ENCODE assay signal across 8 mouse cellular contexts in genomic region chr14:21993251-21994060, GRCm38 (mm10). TPM values are rescaled to one million over a fixed set of nuclear protein-coding genes. Genes with fewer than 3 reads are reported as not detected.
A peak's percentile ranks its signal among the peaks of the same experiment; 100 is the strongest.
DNase-seq lines count a peak whose midpoint lies in the region; ATAC-seq and TF ChIP-seq lines count a peak whose summit lies in the region.

No protein-coding gene starts in this region.

- WGBS in midbrain, embryonic 10.5 days: 7% methylated on average over 14 of the region's 14 CpGs
- 25% methylated on average over 14 of the region's 14 CpGs for WGBS in midbrain, embryonic 16.5 days
- 4% methylated on average over 14 of the region's 14 CpGs for WGBS in embryonic facial prominence, embryonic 10.5 days
- WGBS in intestine, embryonic 15.5 days: 39% methylated on average over 14 of the region's 14 CpGs
- 22% methylated on average over 14 of the region's 14 CpGs for WGBS in liver, postnatal 0 days (ENCODE audit: insufficient replicate concordance)
- WGBS in stomach, embryonic 14.5 days: 42% methylated on average over 14 of the region's 14 CpGs

- TF ChIP-seq CTCF in liver, postnatal 0 days (IDR thresholded peaks at IDR 0.05; ENCODE audit: low read depth): no peak

- TF ChIP-seq EP300 in liver, postnatal 0 days (IDR thresholded peaks at IDR 0.05; ENCODE audit: low read depth): no peak

- H3K4me2 ChIP-seq in midbrain, embryonic 16.5 days (ENCODE audit: low read length): no peak overlapping the region; the same call in 1 of the 2 replicates
- peak overlapping the region; percentile 85 for H3K4me2 ChIP-seq in intestine, embryonic 15.5 days (replicated peaks)
- peak overlapping the region; percentile 76 for H3K4me2 ChIP-seq in liver, postnatal 0 days (ENCODE audit: low read depth, low read length)
- peak overlapping the region; percentile 88 for H3K4me2 ChIP-seq in stomach, embryonic 14.5 days (replicated peaks; ENCODE audit: low read depth, low read length)

- no peak for ATAC-seq in midbrain, embryonic 16.5 days
- ATAC-seq in intestine, embryonic 15.5 days: no peak
- no peak for ATAC-seq in liver, postnatal 0 days
- ATAC-seq in stomach, embryonic 14.5 days (ENCODE audit: insufficient number of reproducible peaks, insufficient read depth, low FRiP score, low read depth): no peak

- H3K36me3 ChIP-seq in midbrain, embryonic 10.5 days: no peaks in the 10 kb centered on the region
- no peaks in the 10 kb centered on the region for H3K36me3 ChIP-seq in midbrain, embryonic 16.5 days (ENCODE audit: control insufficient read depth, insufficient read depth, low read length)
- no peaks in the 10 kb centered on the region for H3K36me3 ChIP-seq in embryonic facial prominence, embryonic 10.5 days (replicated peaks)
- H3K36me3 ChIP-seq in intestine, embryonic 15.5 days: no peaks in the 10 kb centered on the region
- no peaks in the 10 kb centered on the region for H3K36me3 ChIP-seq in liver, postnatal 0 days (replicated peaks; ENCODE audit: insufficient read depth, low read length)
- no peaks in the 10 kb centered on the region for H3K36me3 ChIP-seq in stomach, embryonic 14.5 days (ENCODE audit: control insufficient read depth, insufficient read depth, low read length)

- peak overlapping the region; percentile 85 for H3K4me3 ChIP-seq in midbrain, embryonic 10.5 days
- H3K4me3 ChIP-seq in midbrain, embryonic 16.5 days (ENCODE audit: low read depth, low read length): no peak overlapping the region
- H3K4me3 ChIP-seq in embryonic facial prominence, embryonic 10.5 days: peak overlapping the region; percentile 73
- peak overlapping the region; percentile 65 for H3K4me3 ChIP-seq in intestine, embryonic 15.5 days (replicated peaks)
- peak overlapping the region; percentile 51 for H3K4me3 ChIP-seq in liver, postnatal 0 days (ENCODE audit: low read depth, low read length)
- peak overlapping the region; percentile 59 for H3K4me3 ChIP-seq in stomach, embryonic 14.5 days (ENCODE audit: low read depth, low read length)

- DNase-seq in midbrain, embryonic 10.5 days (ENCODE audit: low spot score): peak; percentile 30
- DNase-seq in embryonic facial prominence, embryonic 10.5 days (ENCODE audit: low spot score): peak; percentile 35
- DNase-seq in liver, postnatal 0 days: peak; percentile 20
- no peak for DNase-seq in frontal cortex, postnatal 10 days (ENCODE audit: low spot score in 2 of 2)
- no peak for DNase-seq in gastrocnemius, adult 8-10 months (ENCODE audit: low spot score in 2 of 2)

- H3K4me1 ChIP-seq in midbrain, embryonic 10.5 days: peaks cover 72% of the 10 kb centered on the region
- peaks cover 33% of the 10 kb centered on the region for H3K4me1 ChIP-seq in midbrain, embryonic 16.5 days (ENCODE audit: control insufficient read depth, insufficient read depth, low read length)
- H3K4me1 ChIP-seq in embryonic facial prominence, embryonic 10.5 days: peaks cover 65% of the 10 kb centered on the region
- H3K4me1 ChIP-seq in intestine, embryonic 15.5 days (replicated peaks): peaks cover 23% of the 10 kb centered on the region
- H3K4me1 ChIP-seq in liver, postnatal 0 days (ENCODE audit: insufficient read depth): peaks cover 24% of the 10 kb centered on the region
- H3K4me1 ChIP-seq in stomach, embryonic 14.5 days (ENCODE audit: control insufficient read depth, insufficient read depth, low read length): peaks cover 17% of the 10 kb centered on the region; the same call in 1 of the 2 replicates

- no peaks in the 10 kb centered on the region for H3K9me3 ChIP-seq in midbrain, embryonic 10.5 days (replicated peaks)
- H3K9me3 ChIP-seq in midbrain, embryonic 16.5 days (replicated peaks; ENCODE audit: control insufficient read depth, low read length, poor library complexity, severe bottlenecking): no peaks in the 10 kb centered on the region
- H3K9me3 ChIP-seq in embryonic facial prominence, embryonic 10.5 days: no peaks in the 10 kb centered on the region
- H3K9me3 ChIP-seq in intestine, embryonic 15.5 days: no peaks in the 10 kb centered on the region
- H3K9me3 ChIP-seq in liver, postnatal 0 days (ENCODE audit: low read length): no peaks in the 10 kb centered on the region
- no peaks in the 10 kb centered on the region for H3K9me3 ChIP-seq in stomach, embryonic 14.5 days (ENCODE audit: control insufficient read depth, low read depth, low read length)

- H3K9ac ChIP-seq in midbrain, embryonic 16.5 days (ENCODE audit: low read depth, low read length): no peak overlapping the region
- H3K9ac ChIP-seq in intestine, embryonic 15.5 days: peak overlapping the region; percentile 69
- H3K9ac ChIP-seq in liver, postnatal 0 days (replicated peaks): 0 out of 2 replicates have a peak overlapping the region, but pooled peaks have one; percentile 38
- peak overlapping the region; percentile 61; the same call in 1 of the 2 replicates for H3K9ac ChIP-seq in stomach, embryonic 14.5 days (replicated peaks; ENCODE audit: low read depth, low read length)

- H3K27me3 ChIP-seq in midbrain, embryonic 10.5 days (ENCODE audit: low read depth, poor library complexity, severe bottlenecking): peaks cover 68% of the 10 kb centered on the region
- H3K27me3 ChIP-seq in midbrain, embryonic 16.5 days (ENCODE audit: control insufficient read depth, insufficient read depth, low read depth, low read length): peaks cover 33% of the 10 kb centered on the region
- H3K27me3 ChIP-seq in embryonic facial prominence, embryonic 10.5 days (replicated peaks; ENCODE audit: low read depth, poor library complexity, severe bottlenecking): peaks cover 90% of the 10 kb centered on the region
- H3K27me3 ChIP-seq in intestine, embryonic 15.5 days (replicated peaks): no peaks in the 10 kb centered on the region
- H3K27me3 ChIP-seq in liver, postnatal 0 days (ENCODE audit: insufficient read depth, low read length): peaks cover 83% of the 10 kb centered on the region
- no peaks in the 10 kb centered on the region for H3K27me3 ChIP-seq in stomach, embryonic 14.5 days (ENCODE audit: control insufficient read depth, insufficient read depth, low read length)

- peak overlapping the region; percentile 94 for H3K27ac ChIP-seq in midbrain, embryonic 10.5 days (replicated peaks)
- H3K27ac ChIP-seq in midbrain, embryonic 16.5 days (ENCODE audit: low read length): no peak overlapping the region
- H3K27ac ChIP-seq in embryonic facial prominence, embryonic 10.5 days (replicated peaks): peak overlapping the region; percentile 86; the same call in 1 of the 2 replicates
- H3K27ac ChIP-seq in intestine, embryonic 15.5 days: peak overlapping the region; percentile 90
- H3K27ac ChIP-seq in liver, postnatal 0 days (ENCODE audit: low read depth): no peak overlapping the region
- H3K27ac ChIP-seq in stomach, embryonic 14.5 days (ENCODE audit: low read length): peak overlapping the region; percentile 85

RNA-seq across cellular contexts. Expression of gene Zfp503, which starts 4.1 kb away (rescaled TPM):
- 11.2 and 13.0 TPM in 2 replicates for polyA plus RNA-seq in midbrain, embryonic 10.5 days (2016; fragmentation: Nextera tagmentation; extraction: Ambion mirVana)
- polyA plus RNA-seq in midbrain, embryonic 16.5 days (2015; fragmentation: Nextera tagmentation; extraction: Ambion mirVana): 4.0 and 4.4 TPM in 2 replicates
- polyA plus RNA-seq in embryonic facial prominence, embryonic 10.5 days (2016; fragmentation: Nextera tagmentation; extraction: Ambion mirVana): 9.7 and 12.5 TPM in 2 replicates
- 14.2 and 16.5 TPM in 2 replicates for polyA plus RNA-seq in intestine, embryonic 15.5 days (2015; fragmentation: Nextera tagmentation; extraction: Ambion mirVana)
- 0.99 and 1.1 TPM in 2 replicates for polyA plus RNA-seq in liver, postnatal 0 days (2015; fragmentation: Nextera tagmentation; extraction: Ambion mirVana)
- 15.2 and 17.0 TPM in 2 replicates for polyA plus RNA-seq in stomach, embryonic 14.5 days (2014; fragmentation: Nextera tagmentation; extraction: Ambion mirVana)
- total RNA-seq in gastrocnemius, adult 8-10 months (2022): 10 to 100 TPM in 2 of 4 experiments, 1 to 10 TPM in 2; 5.8 to 17.2 (median 10.4) TPM

RNA-seq across cellular contexts. Expression of gene Lrmda, which starts 26.1 kb away (rescaled TPM):
- polyA plus RNA-seq in midbrain, embryonic 10.5 days (2016; fragmentation: Nextera tagmentation; extraction: Ambion mirVana): 0.38 TPM in 1 of 2 replicates, not detected in the other
- polyA plus RNA-seq in midbrain, embryonic 16.5 days (2015; fragmentation: Nextera tagmentation; extraction: Ambion mirVana): 0.34 TPM in 1 of 2 replicates, not detected in the other
- polyA plus RNA-seq in embryonic facial prominence, embryonic 10.5 days (2016; fragmentation: Nextera tagmentation; extraction: Ambion mirVana): 0.85 and 0.88 TPM in 2 replicates
- 0.71 and 0.87 TPM in 2 replicates for polyA plus RNA-seq in intestine, embryonic 15.5 days (2015; fragmentation: Nextera tagmentation; extraction: Ambion mirVana)
- polyA plus RNA-seq in liver, postnatal 0 days (2015; fragmentation: Nextera tagmentation; extraction: Ambion mirVana): 0.15 and 0.28 TPM in 2 replicates
- 0.46 and 1.1 TPM in 2 replicates for polyA plus RNA-seq in stomach, embryonic 14.5 days (2014; fragmentation: Nextera tagmentation; extraction: Ambion mirVana)
- 1 to 10 TPM; 2.2 to 3.2 (median 2.6) TPM for total RNA-seq in gastrocnemius, adult 8-10 months (2022)

Comparison
In these comparisons a context has a peak if more than half of its experiments do, and no peak if none do; other contexts are left out.
1. H3K27ac ChIP-seq: peak in midbrain, embryonic 10.5 days (single experiment), embryonic facial prominence, embryonic 10.5 days (single experiment), intestine, embryonic 15.5 days (single experiment) and stomach, embryonic 14.5 days (single experiment); none in midbrain, embryonic 16.5 days (single experiment) and liver, postnatal 0 days (single experiment).
2. DNase-seq: peak in midbrain, embryonic 10.5 days (single experiment), embryonic facial prominence, embryonic 10.5 days (single experiment) and liver, postnatal 0 days (single experiment); none in frontal cortex, postnatal 10 days (0 of 2) and gastrocnemius, adult 8-10 months (0 of 2).